Mouse (Mus musculus) lung, postnatal 36 days (tissue): ENCODE measurements around the gene Cnnm2.

Source experiments
- DNase-seq: peaks from one replicate; pipeline ENCODE4 v3.0.0; 2022; ENCODE audit warnings: mixed read lengths

Cnnm2 gene

DNA sequence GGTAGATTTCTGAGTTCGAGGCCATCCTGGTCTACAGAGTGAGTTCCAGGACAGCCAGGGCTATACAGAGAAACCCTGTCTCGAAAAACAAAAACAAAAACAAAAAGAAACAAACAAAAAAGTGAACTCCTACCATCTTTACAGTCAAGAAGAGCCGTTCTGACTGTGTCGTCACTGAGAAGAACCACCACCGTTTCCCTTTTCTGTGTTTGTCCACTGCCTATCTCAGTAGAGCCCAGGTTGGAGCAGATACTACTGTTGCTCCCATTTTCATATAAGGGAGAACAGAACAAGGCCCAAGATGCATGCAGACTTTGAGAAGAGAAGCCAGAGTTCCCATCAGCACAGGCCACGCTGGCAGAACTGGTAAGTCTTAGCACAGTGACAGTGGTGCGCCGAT is 129.3 kb downstream of the Cnnm2 start:
- no peak for DNase-seq

DNA sequence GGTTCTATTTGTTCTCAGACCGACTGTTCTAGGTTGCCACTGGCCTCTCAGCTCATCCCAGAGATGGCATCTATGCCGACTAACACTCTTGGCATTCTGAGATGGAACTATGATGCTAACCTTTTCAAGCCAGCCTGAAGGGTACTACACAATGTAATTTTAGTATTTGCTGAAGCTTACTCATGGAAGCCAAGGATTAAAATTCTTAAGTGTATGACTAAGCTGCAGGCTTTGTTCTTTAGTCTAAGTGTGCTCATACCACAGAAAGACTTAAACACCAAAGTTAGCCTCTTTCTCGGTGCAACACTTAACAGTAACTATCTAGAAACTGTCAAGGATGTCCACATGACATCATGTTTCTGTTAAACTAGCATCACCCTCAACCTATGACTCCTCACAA is 131.5 kb downstream of the Cnnm2 start:
- DNase-seq, result no peak

DNA sequence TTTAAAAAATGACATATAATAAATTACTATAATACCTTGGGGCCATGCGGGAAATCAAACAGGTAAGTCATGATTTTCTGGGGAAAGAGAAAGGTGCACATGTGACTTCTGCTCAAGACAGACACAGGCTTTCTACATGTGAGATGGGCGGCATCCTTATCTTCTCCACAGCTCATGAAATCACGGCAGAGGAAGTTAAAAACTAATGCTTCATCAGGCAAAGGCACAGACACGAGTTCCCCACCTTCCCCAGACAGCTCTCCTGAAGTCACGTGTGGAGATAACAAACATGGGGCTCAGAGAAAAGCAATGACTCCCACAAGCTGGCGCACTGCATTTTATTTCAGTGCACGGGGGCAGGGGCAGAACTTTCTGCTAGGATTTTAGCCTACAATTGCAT is 132.1 kb downstream of the Cnnm2 start:
- no peak for DNase-seq

DNA sequence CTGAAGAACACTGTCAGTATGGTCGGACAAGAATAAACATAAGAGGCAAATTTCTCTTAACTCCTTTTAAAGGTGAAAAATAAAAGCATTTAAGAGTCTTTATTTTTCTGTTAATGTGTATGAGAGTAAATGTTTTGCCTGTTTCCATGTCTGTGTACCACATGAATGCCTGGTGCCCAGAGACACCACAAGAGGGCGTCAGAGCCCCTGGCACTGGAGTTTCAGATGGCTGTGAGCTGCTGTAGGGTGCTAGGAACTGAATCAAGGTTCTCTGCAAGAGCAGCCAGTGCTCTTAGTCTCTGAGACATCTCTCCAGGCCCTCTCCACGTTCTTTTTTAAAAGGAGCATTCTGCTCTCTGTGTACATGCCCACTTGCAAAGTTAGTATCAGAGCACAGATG is 135.7 kb downstream of the Cnnm2 start:
- DNase-seq, result no peak

DNA sequence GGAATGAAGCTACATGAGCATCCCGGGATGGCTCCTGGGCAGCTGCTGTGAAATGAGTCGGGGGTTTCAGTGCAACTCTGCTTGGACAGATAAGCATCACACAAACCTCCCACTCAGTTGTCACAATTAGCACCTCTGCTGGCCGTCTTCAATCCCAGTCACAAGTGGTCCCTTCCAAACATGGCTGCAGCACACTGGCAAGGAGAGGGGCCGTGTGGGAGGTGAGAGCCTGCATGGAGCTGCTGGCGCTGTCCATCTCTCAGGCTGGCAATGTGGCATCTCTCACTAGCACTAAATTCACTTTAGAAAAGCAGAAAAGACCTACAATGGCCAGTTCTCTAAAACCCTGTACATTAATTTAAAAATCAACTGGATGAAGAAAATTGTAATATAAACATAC is 136.8 kb downstream of the Cnnm2 start:
- no peak for DNase-seq

DNA sequence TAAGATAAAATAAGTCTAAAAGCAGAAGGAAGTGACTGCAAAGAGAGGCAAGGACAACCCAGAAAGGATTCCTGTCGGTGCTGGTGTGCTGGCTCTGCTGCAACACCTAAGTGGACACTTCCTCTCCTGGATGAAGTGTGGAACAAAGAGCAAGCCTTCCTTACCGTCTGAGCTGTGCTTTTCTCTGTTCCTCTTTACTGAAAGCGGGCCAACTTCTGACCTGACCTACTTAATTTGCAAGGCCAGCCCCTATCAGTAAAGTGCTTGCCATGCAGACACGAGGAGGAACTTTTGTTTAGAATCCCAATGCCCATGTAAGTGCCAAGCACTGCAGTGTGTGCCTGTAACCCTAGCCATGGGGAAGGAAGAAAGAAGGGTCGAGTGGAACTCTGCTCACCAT is 137.9 kb downstream of the Cnnm2 start:
- DNase-seq, result peak; percentile 67

DNA sequence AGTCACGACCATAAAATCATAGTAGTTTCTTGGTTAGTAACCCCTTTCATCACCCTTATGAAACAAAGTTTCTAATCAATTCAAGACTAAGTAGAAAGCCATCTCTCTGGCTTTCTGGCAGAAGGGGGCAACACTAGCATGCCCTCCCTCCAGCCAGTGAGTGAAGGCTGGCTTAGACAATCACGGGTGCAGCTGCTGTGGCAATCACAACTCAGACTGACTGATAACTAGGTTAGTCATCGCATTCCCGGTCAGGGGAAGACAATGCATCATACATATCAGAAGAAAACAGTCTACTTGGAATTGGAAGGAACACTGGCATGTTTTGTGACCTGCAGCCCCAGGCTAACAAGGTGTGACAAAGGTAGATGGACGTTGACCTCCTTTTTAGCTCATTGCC is 138.5 kb downstream of the Cnnm2 start:
- DNase-seq, result no peak

DNA sequence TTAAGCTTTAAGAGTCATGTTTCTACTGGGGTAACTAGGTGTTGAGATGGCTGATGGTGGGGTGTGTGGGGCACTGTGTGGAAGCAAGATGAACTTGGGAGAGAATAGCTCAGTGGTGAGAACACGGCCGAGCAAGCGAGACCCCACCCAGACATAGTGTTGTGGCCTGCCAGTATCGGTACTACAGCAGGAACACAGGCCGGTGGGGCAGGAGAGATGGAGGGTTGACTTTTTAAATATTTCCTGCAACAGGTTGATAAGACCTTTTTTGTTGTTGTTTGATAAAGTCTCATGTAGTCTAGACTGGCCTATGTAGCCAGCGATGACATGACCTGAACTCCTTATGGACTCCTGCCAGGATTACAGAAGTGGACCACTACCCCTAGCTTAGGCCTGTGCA is 139.4 kb downstream of the Cnnm2 start:
- DNase-seq, result no peak

DNA sequence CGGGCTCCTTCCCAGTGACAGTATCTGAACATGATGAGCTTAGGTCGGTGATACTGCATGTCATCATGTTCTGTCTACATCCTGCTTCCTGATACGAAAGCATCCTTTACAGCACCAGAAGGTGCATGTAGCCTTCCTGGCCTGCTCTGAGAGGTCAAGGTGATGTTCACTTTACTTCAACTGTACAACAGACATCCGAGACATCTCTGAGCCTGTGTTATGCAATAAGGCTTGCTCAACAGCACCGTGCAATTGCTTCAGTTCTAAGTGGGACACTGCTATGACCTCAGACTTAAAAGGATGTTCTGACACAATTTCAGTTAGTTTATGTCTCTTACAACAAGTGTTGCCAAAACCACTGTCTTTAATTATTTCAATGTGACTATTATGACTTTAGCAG is 139.9 kb downstream of the Cnnm2 start:
- peak; percentile 85 for DNase-seq

DNA sequence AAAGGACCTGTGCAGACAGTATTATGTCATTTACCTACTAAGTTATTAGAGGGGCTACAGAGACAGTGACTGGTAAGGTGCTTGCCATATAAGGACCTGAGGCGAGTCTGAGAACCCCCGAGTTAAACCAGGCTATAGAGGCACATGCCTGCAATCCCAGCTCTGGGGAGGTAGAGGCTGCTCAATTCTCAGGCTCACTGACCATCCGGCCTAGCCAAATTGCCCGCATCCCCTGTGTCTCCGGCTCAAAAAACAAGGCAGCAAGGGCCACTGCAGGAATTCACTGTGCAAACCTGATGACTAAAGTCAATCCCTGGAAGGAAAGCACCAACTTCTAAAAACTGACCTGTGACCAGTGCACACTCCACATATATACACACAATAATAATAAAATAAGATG is 142.0 kb downstream of the Cnnm2 start:
- DNase-seq, result no peak

DNA sequence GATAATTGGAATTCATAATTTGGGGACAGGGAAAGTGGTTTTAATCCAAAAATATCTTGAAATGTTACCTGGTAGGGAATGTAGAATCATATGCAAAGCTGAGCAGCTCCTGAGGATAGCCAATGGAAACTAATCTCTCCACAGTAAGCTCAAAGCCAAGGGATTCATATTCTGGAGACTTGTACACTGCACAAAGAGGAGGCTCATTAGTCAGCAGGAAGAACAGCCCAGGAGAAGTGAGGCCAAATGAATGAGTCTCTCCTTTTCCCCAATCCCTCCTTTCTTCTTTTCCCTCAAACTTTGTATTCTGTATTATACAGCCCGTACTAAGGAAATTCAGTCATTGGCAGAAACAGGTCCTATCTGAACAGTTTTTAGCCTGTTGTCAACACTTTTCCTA is 143.5 kb downstream of the Cnnm2 start:
- DNase-seq, result no peak

DNA sequence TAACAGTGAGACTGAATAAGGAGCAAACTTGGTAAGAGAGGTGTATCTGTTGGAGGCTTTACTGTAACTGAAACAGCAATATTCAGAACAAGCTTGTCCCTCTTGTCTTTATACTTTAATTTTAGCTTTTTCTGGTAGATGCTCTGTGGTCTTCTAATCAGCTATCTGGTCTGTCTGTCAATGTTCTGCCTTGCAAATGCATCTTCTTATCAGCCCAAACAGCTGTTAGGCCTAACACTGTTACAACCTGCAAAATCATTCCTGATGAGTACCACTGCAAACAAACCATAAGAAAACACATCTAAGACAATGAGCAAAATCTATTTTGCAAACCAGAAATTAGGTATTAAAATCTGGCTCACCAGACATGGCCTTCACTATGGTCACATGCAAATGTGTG is 144.0 kb downstream of the Cnnm2 start:
- no peak for DNase-seq

DNA sequence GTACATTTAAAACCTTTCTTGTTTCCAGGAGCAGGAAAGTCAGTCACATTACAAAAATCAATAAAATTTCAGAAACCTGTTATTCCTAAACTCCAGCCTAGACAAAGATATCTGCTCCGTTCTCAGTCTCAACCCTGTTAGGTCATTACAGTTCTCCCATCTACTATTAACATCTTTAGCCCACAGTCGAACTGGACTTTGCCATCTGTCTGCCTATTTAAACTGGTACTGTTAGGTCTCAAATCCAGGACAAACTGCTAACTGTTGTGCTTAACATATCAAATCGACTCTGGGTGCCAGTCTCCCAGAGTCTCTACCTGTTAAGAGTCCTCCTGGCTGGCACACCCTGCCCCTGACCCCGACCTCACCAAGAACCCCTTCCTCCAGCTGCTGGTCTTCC is 144.6 kb downstream of the Cnnm2 start:
- DNase-seq, result no peak

DNA sequence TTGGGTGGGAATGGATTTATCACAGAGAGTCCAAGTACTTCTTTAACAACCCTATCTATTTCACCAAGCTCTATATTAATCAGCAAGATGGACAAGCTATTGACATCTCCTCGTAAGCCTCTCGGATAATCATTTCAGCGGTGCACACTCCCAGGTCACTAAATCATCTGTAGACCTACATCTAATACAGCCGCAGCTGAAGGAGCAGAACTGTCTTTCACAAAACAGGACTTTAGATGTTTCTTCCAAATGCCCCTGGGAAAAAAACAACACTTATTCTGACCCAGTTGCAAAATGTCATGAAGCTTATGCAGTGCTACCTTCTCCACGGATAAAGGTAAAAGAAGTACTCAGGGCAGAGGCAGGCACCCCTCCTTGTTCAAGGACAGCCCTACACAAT is 146.8 kb downstream of the Cnnm2 start:
- DNase-seq, result no peak

DNA sequence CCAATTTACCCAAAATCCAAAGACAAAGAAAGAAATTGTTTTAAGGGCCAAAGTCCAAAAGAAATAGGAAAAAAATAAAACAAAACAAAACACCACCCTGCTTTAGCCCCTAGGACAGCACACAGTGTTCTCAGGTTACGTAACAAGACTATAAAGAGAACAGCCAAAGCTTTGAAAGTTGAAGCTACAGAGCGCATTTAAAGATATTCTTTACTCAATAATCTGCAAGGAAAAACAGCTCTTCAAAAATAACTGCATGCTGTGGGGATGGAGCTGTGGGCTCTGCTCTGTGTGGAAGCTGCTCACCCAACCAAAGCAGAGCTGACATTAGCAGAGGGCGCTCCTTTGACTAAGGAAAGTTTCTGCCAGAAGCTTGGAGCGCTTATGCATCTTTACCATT is 147.6 kb downstream of the Cnnm2 start:
- DNase-seq, result peak; percentile 39

DNA sequence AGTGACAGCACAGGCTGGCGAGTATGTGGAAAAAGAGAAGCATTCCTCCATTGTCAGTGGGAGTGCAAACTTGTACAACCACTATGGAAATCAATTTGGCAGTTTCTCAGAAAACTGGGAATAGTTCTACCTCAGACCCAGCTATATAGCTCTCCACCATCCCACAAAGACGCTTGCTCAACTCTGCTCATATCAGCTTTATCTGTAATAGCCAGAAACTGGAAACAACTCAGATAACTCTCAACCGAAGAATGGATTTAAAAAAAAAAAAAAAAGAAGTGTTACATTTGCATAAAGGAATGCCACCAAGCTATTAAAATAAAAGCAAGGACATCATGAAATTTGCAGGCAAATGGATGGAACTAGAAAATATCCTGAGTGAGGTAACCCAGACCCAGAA is 150.1 kb downstream of the Cnnm2 start:
- DNase-seq, result no peak

DNA sequence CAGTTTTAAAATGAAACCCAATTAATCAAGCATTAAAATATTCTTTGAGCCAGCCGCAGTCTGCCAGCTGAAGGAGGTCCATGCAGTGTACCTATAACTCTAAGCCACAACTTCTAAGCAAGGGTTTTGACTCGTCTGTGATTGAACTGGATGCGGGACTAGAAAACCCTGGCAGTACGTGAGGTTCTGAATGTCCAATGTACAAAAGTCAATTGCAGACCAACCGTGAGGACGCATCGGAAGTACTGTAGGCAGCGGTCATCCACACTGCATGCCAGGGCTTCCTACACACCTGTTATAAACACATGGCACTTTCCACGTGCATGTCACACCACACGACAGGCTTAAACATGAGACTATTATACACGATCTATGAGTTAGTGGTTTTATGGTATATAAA is 152.2 kb downstream of the Cnnm2 start:
- DNase-seq, result no peak

DNA sequence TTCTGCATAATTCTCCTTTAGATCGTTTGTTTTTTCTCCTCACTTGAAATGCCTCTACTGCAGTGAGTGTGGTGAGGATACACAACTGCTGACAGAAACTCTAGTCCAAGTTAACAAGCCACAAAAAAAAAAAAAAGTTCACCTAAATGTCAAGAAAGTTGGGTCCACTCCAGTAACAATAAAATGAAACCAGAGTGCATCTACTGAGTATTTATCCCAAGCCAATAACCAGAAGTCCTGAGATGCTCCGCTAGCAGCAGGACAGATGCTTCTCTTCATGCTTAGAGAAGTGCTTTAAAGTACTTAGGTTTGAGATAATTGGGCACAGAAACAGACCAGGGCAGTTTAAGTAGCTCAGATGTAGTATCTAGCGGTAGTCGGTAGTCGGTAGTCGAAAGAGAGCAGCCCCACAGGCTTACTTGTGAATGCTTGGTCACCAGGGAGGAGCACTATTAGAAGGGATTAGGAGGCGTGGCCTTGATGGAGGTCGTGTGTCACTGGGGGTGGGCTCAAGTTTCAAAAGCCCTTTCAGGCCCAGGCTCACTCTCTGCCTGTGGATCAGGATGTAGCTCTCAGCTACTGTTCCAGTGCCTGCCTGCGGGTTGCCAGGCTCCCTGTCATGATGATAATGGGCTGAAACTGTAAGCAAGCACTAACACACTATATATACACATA is 154.1 kb downstream of the Cnnm2 start:
- DNase-seq, result no peak

DNA sequence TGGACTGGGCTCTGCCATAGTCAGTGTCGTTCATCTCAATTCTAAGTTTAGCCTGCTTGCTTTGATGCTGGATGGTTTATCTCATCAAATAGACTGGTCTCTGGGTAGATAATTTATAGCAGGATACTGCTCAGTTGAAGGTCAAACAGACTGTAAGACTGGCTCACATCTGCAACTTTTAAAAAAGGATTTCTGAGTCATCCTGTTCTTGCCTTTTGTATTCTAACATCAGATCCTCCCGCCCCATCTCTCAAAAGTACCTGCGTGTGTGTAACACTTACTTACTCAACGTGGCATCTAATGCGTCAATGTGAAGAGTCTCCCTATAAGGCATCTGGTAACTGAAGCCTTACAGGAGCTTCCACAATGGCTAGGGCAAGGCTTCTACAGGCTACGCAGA is 159.2 kb downstream of the Cnnm2 start:
- DNase-seq, result no peak

DNA sequence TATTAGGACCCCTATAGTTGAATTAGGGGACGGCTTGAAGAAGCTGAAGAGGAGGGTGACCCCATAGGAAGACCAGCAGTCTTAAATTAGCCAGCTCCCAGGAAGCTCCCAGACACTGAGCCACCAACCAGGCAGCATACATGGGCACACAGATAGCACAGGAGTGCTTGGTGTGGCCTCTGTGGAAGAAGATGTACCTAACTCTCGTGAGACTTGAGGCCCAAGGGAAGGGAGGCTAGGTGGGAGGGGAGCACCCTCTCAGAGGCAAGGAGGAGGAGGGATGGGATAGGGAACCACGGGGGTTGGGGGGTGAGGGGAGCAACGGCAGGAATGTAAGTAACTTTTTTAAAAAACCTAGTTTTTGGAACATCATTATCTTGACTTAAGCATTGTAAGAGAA is 165.0 kb downstream of the Cnnm2 start:
- no peak for DNase-seq

DNA sequence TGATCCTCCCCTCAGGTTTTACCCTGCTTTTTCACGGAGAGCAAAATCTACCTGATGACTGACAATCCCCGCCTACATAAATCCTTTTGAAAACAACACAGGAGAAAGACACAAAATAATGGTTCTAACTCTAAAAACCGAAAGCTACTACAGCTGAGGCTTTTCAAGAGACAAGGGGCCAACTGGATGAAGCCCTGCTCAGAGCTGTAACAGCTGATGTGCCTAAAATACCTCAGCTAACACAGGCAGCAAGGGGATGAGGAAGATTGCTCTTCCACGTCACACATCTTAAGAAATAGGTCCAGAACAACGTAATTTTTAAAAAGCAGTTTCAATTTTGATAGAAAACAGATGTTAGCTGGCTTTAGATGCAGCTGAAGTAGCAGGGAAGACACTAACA is 165.6 kb downstream of the Cnnm2 start:
- DNase-seq, result no peak

DNA sequence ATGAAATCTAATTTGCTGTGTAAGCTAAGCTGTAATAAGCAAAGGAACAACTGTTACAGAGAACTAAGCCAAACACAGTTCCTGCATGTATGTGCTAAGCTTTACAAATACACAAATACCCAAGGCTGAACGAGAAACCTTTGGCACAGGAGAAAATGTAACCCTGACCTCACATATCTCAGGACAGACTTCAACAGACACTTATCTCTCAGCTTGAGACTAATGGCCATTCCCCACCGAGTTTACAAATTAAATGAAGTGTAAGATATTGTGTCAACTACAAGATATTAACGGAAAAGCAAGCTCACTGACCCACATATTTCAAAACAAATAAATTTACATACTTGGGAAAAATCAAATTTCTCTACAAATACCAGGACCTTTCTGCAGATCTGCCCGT is 166.7 kb downstream of the Cnnm2 start:
- DNase-seq, result no peak

DNA sequence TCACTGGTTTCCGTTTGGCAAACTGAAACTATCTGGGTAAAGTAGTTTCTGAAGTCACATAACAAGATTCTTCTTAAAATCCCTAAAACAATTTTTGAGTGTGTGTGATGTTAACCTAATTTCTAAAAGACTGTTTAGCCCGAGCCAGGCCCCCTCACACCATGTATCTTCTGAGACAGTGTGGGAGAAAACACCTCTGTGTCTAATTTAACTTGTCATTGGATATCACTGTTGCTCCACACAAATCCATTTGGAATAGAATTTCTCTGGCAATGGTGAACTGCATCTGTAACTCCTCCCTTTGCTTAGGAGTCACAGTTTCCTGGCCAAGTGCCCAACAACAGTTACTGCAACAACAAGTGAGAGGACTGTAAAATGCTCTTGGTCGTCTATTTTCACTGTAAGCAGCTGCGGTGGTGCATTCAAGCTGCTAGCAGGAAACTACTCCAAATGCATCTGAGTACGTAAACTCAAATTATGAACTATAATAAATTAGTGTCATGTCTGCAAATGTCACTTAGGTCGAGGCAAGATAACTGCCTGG is 167.7 kb downstream of the Cnnm2 start:
- DNase-seq, result peak; percentile 86
